Mouse (Mus musculus): ENCODE data around the gene Gm42906. TPM values are rescaled to one million over a fixed set of nuclear protein-coding genes. Genes with fewer than 3 reads are reported as not detected.
A peak's percentile ranks its signal among the peaks of the same experiment; 100 is the strongest.

Gene Gm42906
- polyA plus RNA-seq, 2 experiments, result not detected

- H3K9ac ChIP-seq (replicated peaks), result peak overlapping the region; percentile 19
Measured at GRCm38 (mm10) chr5:151412666-151413463, 15.1 kb downstream of the Gm42906 start.

DNA sequence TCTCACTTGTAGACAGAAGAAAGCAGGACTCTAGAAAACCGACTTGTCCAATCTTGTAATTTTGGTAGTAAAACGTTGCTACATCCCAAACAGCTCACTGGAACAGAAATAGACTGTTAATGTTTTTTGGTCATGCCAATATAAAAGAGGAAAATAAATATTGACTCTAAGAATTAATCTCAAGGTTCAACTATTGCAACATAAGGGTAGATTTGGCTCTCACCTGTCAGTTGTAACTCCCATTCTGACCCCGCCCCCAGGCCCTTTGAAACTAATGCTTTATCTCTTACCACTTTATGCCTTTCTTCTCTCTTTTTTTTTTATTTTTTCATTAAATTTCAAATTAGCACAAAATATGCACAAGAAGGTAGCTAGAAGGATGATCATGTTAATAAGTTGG is 18.0 kb downstream of the Gm42906 start:
- no peak overlapping the region for H3K27ac ChIP-seq
- peaks cover 18 to 28% of the 10 kb centered on the region in 2 experiments for H3K4me1 ChIP-seq (replicated peaks; ENCODE audit: control insufficient read depth in 2 of 2, insufficient read depth in 2 of 2, low read length in 1 of 2)
- H3K4me2 ChIP-seq (ENCODE audit: low read depth), result no peak overlapping the region
- H3K4me3 ChIP-seq (ENCODE audit: insufficient read depth in 1 of 2, low read depth in 2 of 2, low read length in 2 of 2), result no peak overlapping the region
- no peak overlapping the region for H3K9ac ChIP-seq (replicated peaks)
- no peaks in the 10 kb centered on the region for H3K9me3 ChIP-seq (ENCODE audit: control insufficient read depth, low read length)
- no peak for DNase-seq (ENCODE audit: low read depth in 3 of 3, low spot score in 3 of 3)
- TF ChIP-seq EP300 (IDR thresholded peaks at IDR 0.05; ENCODE audit: low read depth) (no peak), CTCF (IDR thresholded peaks at IDR 0.05; ENCODE audit: low read depth) (no peak)
- no peaks in the 10 kb centered on the region for H3K36me3 ChIP-seq (replicated peaks; ENCODE audit: control insufficient read depth, insufficient read depth, low read depth)
- WGBS (ENCODE audit: insufficient replicate concordance), result 63% methylated on average over 3 of the region's 3 CpGs
- H3K27me3 ChIP-seq (ENCODE audit: control insufficient read depth, insufficient read depth, low read length), result no peaks in the 10 kb centered on the region
- ATAC-seq (ENCODE audit: insufficient read depth), result no peak

More at GRCm38 (mm10) chr5:151412666-151413463, 15.1 kb downstream of the Gm42906 start:
- 20% methylated on average over 11 of the region's 11 CpGs for WGBS (ENCODE audit: insufficient replicate concordance)
- no peaks in the 10 kb centered on the region for H3K27me3 ChIP-seq (ENCODE audit: control insufficient read depth, insufficient read depth, low read length)
- H3K4me2 ChIP-seq (ENCODE audit: low read depth), result peak overlapping the region; percentile 51
- DNase-seq (ENCODE audit: low read depth in 3 of 3, low spot score in 3 of 3) (peak in 1 of 3 experiments; percentile 30), ATAC-seq (ENCODE audit: insufficient read depth) (peak; percentile 46; the same call in 1 of the 2 replicates)
- no peaks in the 10 kb centered on the region for H3K9me3 ChIP-seq (ENCODE audit: control insufficient read depth, low read length)
- H3K36me3 ChIP-seq (replicated peaks; ENCODE audit: control insufficient read depth, insufficient read depth, low read depth), result no peaks in the 10 kb centered on the region
- TF ChIP-seq EP300 (IDR thresholded peaks at IDR 0.05; ENCODE audit: low read depth), result peak; percentile 36; the same call in 1 of the 2 replicates
- TF ChIP-seq CTCF (IDR thresholded peaks at IDR 0.05; ENCODE audit: low read depth), result no peak
- H3K4me1 ChIP-seq (replicated peaks; ENCODE audit: control insufficient read depth in 2 of 2, insufficient read depth in 2 of 2, low read length in 1 of 2), result peaks cover 33 to 44% of the 10 kb centered on the region in 2 experiments
- peak overlapping the region; percentile 63 for H3K27ac ChIP-seq
- no peak overlapping the region for H3K4me3 ChIP-seq (ENCODE audit: insufficient read depth in 1 of 2, low read depth in 2 of 2, low read length in 2 of 2)

- no peak overlapping the region for H3K4me2 ChIP-seq (ENCODE audit: low read depth)
- ATAC-seq (ENCODE audit: insufficient read depth) (no peak), DNase-seq (ENCODE audit: low read depth in 3 of 3, low spot score in 3 of 3) (no peak)
- TF ChIP-seq EP300 (IDR thresholded peaks at IDR 0.05; ENCODE audit: low read depth), result no peak
- no peak for TF ChIP-seq CTCF (IDR thresholded peaks at IDR 0.05; ENCODE audit: low read depth)
- H3K4me1 ChIP-seq (replicated peaks; ENCODE audit: control insufficient read depth in 2 of 2, insufficient read depth in 2 of 2, low read length in 1 of 2), result peaks cover 15 to 28% of the 10 kb centered on the region in 2 experiments
- no peak overlapping the region for H3K27ac ChIP-seq
- no peaks in the 10 kb centered on the region for H3K27me3 ChIP-seq (ENCODE audit: control insufficient read depth, insufficient read depth, low read length)
- H3K9me3 ChIP-seq (ENCODE audit: control insufficient read depth, low read length), result no peaks in the 10 kb centered on the region
- WGBS (ENCODE audit: insufficient replicate concordance), result 45% methylated on average over 1 of the region's 1 CpGs
- no peaks in the 10 kb centered on the region for H3K36me3 ChIP-seq (replicated peaks; ENCODE audit: control insufficient read depth, insufficient read depth, low read depth)
- H3K4me3 ChIP-seq (ENCODE audit: insufficient read depth in 1 of 2, low read depth in 2 of 2, low read length in 2 of 2), result no peak overlapping the region
- no peak overlapping the region for H3K9ac ChIP-seq (replicated peaks)
Measured at GRCm38 (mm10) chr5:151409282-151409681, 18.7 kb downstream of the Gm42906 start.

DNA sequence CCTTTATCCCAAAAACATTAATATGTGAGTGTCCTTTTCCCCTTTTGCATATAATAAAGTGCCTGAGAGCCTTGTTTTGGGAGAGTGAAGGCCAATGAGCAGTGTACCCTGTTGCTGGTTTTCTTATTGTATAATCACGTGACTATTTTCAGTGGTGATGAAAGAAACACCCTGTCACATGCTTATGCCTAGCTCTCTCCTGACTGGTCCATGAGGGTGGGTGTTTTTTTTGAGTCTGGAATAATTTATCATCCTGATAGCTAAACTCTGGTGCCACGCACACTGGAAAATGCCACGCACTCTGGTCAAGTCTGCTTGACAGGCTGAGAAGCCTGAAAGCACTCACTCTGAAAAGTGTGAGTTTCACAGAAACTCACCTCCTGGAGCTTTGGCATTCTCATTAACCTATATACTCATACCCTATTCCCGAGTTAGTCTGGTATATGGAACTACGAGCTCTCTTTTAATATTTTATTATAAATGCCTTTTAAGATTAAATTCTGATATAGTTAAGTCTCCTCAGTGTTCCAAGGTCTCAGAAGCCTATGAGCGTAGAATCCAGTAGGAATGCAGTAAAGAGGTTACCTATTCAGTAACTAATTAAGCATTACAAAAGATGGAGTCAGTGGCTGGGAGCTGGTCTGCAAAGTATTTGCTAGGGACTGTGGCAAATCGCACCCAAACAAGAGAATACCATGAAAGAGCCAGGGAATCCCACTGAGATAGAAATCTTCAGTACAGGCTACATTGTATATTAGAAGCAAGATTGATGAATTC is 19.7 kb downstream of the Gm42906 start:
- no peak overlapping the region for H3K27ac ChIP-seq

GRCm38 (mm10) chr5:151407493-151407892 is 20.5 kb downstream of the Gm42906 start:
- no peak for TF ChIP-seq CTCF (IDR thresholded peaks at IDR 0.05; ENCODE audit: low read depth)
- TF ChIP-seq EP300 (IDR thresholded peaks at IDR 0.05; ENCODE audit: low read depth), result no peak
- 70% methylated on average over 3 of the region's 3 CpGs for WGBS (ENCODE audit: insufficient replicate concordance)
- ATAC-seq (ENCODE audit: insufficient read depth) (no peak), DNase-seq (ENCODE audit: low read depth in 3 of 3, low spot score in 3 of 3) (no peak)
- no peaks in the 10 kb centered on the region for H3K9me3 ChIP-seq (ENCODE audit: control insufficient read depth, low read length)
- no peaks in the 10 kb centered on the region for H3K27me3 ChIP-seq (ENCODE audit: control insufficient read depth, insufficient read depth, low read length)
- no peak overlapping the region for H3K4me2 ChIP-seq (ENCODE audit: low read depth)
- H3K4me3 ChIP-seq (ENCODE audit: insufficient read depth in 1 of 2, low read depth in 2 of 2, low read length in 2 of 2), result no peak overlapping the region
- peaks cover 2 to 15% of the 10 kb centered on the region in 2 experiments for H3K4me1 ChIP-seq (replicated peaks; ENCODE audit: control insufficient read depth in 2 of 2, insufficient read depth in 2 of 2, low read length in 1 of 2)
- no peaks in the 10 kb centered on the region for H3K36me3 ChIP-seq (replicated peaks; ENCODE audit: control insufficient read depth, insufficient read depth, low read depth)
- H3K9ac ChIP-seq (replicated peaks), result no peak overlapping the region
- H3K27ac ChIP-seq, result no peak overlapping the region

More for the DNA sequence above, 19.7 kb downstream of the Gm42906 start:
- no peaks in the 10 kb centered on the region for H3K9me3 ChIP-seq (ENCODE audit: control insufficient read depth, low read length)
- DNase-seq (ENCODE audit: low read depth in 3 of 3, low spot score in 3 of 3), result no peak
- H3K27me3 ChIP-seq (ENCODE audit: control insufficient read depth, insufficient read depth, low read length), result no peaks in the 10 kb centered on the region
- WGBS (ENCODE audit: insufficient replicate concordance), result 53% methylated on average over 7 of the region's 7 CpGs
- no peak overlapping the region for H3K4me3 ChIP-seq (ENCODE audit: insufficient read depth in 1 of 2, low read depth in 2 of 2, low read length in 2 of 2)
- ATAC-seq (ENCODE audit: insufficient read depth), result no peak
- no peak for TF ChIP-seq EP300 (IDR thresholded peaks at IDR 0.05; ENCODE audit: low read depth)
- no peak for TF ChIP-seq CTCF (IDR thresholded peaks at IDR 0.05; ENCODE audit: low read depth)
- peaks cover 10 to 23% of the 10 kb centered on the region in 2 experiments for H3K4me1 ChIP-seq (replicated peaks; ENCODE audit: control insufficient read depth in 2 of 2, insufficient read depth in 2 of 2, low read length in 1 of 2)
- no peak overlapping the region for H3K9ac ChIP-seq (replicated peaks)
- H3K36me3 ChIP-seq (replicated peaks; ENCODE audit: control insufficient read depth, insufficient read depth, low read depth), result no peaks in the 10 kb centered on the region
- H3K4me2 ChIP-seq (ENCODE audit: low read depth), result no peak overlapping the region
